Mouse (Mus musculus): ENCODE results near the gene Pithd1.
"Not testable (repeated sequence)": the region's sequence is repeated elsewhere in the genome, so short reads cannot be mapped to it uniquely, and the experiment has no call there.

Pithd1 gene

DNA sequence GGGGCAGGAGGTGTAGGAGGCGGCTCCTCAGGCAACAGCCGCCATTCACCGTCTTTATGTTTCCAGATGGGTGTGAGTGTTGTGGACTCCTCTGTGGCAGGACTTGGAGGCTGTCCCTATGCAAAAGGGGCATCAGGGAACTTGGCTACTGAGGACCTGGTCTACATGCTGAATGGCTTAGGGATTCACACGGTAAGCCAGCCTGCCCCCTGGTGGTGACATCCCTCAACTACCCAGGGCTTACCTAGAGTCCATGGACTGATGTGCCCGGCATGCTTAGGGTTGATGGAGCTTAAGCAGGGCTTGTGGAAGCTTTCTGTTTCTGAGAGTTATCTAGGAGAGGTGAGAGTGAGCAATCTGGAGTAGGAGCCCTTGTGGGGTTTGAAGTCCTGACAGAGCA, 26.3 kb downstream of the Pithd1 start:
- peak; percentile 89 for DNase-seq

DNA sequence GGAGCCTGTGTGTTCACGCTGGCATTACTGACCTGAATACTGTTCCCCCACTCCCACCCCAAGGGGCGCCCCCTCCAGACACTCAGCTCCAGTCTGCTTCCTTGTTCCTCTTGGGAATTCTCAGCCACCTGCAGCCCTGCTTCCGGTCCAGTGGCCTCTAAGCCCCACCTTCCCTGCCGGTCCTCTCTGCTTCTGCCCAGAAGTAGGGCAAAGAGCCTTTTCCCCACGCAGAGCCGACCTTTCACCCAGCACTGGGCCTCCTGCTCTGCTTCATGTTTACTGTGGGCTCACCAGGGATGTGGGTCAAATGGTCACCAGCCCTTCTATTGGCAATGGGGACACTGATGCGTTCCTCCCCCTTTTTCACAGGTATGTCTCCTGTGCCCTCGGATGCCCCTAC, 28.7 kb downstream of the Pithd1 start:
- DNase-seq: peak; percentile 78

GRCm38 (mm10) chr4:135955886-135956285, 31.2 kb downstream of the Pithd1 start:
- DNase-seq: no peak

- DNase-seq: peak; percentile 83
Measured at GRCm38 (mm10) chr4:135954241-135954640, 32.8 kb downstream of the Pithd1 start.

DNA sequence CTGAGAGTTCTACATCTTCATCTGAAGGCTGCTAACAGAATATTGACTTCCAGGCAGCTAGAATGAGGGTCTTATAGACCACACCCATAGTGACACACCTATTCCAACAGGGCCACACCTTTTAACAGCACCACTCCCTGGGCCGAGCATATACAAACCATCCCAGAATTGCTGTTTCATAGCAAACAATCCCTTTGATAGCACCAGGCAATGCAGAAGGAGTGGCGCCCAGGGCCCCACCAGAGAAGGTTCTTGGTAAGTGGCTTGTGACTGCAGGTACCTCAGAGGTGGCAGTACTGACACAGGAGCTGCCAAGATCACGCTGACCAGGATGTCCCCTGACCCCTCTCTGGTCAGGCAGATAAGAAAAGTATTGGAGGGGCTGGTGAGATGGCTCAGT, 33.9 kb downstream of the Pithd1 start:
- DNase-seq: no peak

DNA sequence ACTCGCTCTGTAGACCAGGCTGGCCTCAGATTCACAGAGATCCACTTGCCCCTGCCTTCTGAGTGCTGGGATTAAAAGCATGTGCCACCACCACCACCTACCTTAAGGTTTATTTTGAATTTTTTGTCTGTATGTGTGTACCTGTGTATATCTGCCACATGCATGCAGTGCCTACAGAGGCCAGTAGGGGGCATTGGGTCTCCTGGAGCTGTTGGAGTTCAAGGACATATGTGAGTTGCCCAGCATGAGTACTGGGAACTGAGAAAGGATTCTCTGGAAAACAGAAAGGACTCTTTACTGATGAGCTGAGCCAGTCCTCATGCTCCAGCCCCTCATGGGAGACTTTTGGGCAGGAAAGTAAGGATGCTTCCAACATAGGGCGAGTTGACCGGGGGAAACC, 35.6 kb downstream of the Pithd1 start:
- DNase-seq: no peak

- no peak for DNase-seq
Measured at GRCm38 (mm10) chr4:135950365-135950764, 36.7 kb downstream of the Pithd1 start.

DNA sequence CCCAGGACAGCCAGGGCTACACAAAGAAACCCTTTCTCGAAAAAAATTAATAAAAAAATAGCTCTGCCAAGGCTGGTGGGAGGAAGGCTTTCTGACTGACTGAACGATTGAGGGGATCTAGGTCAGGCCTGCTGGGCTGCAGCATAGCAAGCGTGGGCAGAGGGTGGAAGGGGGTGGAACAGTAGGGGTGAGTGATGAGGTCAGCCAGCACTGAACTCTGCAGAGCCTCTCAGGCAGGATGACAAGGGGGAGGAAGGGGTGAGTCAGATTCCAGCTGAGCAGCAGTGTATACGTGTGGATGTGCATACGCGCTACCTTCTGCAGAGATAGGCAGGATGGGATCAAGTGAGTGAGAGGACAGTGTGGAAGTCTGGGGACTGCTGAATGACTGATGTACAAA, 37.2 kb downstream of the Pithd1 start:
- DNase-seq: no peak

GRCm38 (mm10) chr4:135949475-135949874, 37.6 kb downstream of the Pithd1 start:
- peak; percentile 28 for DNase-seq

- no peak for DNase-seq
Measured at GRCm38 (mm10) chr4:135948142-135948541, 38.9 kb downstream of the Pithd1 start.

- DNase-seq: peak; percentile 49
Measured at GRCm38 (mm10) chr4:135946659-135947301, 40.3 kb downstream of the Pithd1 start.

DNA sequence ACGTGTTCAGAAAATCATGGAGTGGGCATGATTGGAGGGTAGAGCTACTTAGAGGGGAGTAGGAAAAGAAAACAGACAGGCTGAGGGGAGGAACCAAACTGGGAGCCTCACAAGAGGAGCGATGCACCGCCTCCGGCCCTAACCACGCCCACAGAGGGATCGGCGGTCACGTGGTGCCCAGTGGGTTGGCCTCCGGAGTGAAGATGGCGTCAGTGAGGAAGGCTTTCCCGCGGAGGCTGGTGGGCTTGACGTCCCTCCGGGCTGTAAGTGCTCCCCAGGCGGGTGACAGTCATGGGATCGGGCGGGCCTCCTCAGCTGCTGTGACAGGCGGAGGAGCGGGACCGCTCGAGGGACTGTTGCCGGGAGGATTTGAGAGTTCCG, 40.8 kb downstream of the Pithd1 start, which contains the start of gene Hmgcl:
Hmgcl (plus strand) TSS at position 171 of the 381 bp plus-strand sequence.
- peak; percentile 98 for DNase-seq

GRCm38 (mm10) chr4:135945706-135946105, 41.4 kb downstream of the Pithd1 start:
- DNase-seq: no peak

GRCm38 (mm10) chr4:135943389-135943788, 43.7 kb downstream of the Pithd1 start:
- DNase-seq: no peak

GRCm38 (mm10) chr4:135942193-135942592, 44.9 kb downstream of the Pithd1 start:
- no peak for DNase-seq

- not testable (repeated sequence) for DNase-seq
Measured at GRCm38 (mm10) chr4:135941026-135941425, 46.0 kb downstream of the Pithd1 start.

DNA sequence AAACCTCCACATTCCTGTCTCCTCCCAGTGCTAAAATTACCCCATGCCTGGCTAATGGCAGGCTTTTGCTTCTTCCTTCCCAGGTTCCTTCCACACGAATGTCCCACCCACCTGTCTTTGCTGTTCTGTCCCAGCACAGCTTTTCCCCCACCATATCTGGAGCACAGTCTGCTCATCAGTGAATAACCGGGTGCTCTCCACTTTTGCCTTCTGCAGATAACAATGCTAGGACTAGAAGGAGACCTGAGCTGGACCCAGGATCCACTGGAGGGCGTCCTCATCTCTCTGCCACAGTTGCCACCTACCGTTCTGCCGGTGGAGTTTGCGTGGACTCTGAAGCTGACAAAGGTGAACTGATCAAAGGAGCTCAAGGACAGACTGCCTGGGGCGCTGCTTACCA, 48.2 kb downstream of the Pithd1 start:
- no peak for DNase-seq

DNA sequence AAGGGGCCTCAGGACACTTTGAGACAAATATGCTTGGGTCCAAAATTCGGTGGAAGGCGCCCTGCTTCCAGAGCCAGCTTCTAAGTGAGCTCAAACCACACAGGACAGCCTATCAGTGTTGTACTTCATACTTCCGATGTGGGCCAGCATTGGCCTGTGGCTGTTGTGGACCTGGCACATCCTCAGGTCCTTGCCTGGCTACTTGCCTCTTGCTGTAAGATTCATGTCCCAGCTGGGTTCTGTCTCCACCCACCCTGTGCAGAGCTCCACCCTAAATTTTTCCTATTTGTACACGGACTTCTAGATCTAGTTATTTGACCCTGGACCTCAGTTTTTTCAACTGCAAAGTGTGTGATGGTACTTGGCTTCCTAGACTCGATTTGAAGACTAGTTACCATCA, 51.6 kb downstream of the Pithd1 start:
- no peak for DNase-seq

- no peak for DNase-seq
Measured at GRCm38 (mm10) chr4:135934708-135935500, 52.2 kb downstream of the Pithd1 start.

- peak; percentile 31 for DNase-seq
Measured at GRCm38 (mm10) chr4:135931832-135932231, 55.2 kb downstream of the Pithd1 start.

DNA sequence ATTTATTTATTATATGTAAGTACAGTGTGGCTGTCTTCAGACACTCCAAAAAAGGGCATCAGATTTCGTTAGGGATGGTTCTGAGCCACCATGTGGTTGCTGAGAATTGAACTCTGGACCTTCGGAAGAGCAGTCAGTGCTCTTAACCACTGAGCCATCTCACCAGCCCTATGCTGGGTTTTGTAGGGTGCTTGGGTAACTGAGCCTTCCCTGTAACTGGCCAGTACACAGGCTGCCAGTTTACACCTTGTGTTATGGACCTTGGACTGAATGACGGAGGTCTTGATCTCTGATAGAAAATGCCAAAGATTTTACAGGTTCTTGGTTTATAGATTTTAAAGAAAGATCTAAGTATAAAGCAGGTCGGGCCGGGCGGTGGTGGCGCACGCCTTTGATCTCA, 56.8 kb downstream of the Pithd1 start:
- DNase-seq: no peak

GRCm38 (mm10) chr4:135929828-135930227, 57.2 kb downstream of the Pithd1 start:
- DNase-seq: no peak

GRCm38 (mm10) chr4:135929405-135929804, 57.7 kb downstream of the Pithd1 start:
- DNase-seq: no peak

- no peak for DNase-seq
Measured at GRCm38 (mm10) chr4:135928376-135928775, 58.7 kb downstream of the Pithd1 start.

Data from kidney, adult 18-20 months (tissue).